Mouse (Mus musculus) forebrain, embryonic 13.5 days (tissue): ENCODE results near the gene Prmt7. TPM values are rescaled to one million over a fixed set of nuclear protein-coding genes. Genes with fewer than 3 reads are reported as not detected.

Experiments
- ATAC-seq: fragments of 200-750 bp; cut with Nextera tagmentation; 2 replicates; pipeline ENCODE4 v1.8.0; 2017
- H3K27ac ChIP-seq: fragments of 300-500 bp; sonication (generic); 2 replicates; pipeline ENCODE4 v1.5.1; 2015; ENCODE audit warnings: inconsistent platforms, mild to moderate bottlenecking, moderate library complexity
- H3K27me3 ChIP-seq: fragments of 300-500 bp; sonication (generic); 2 replicates; pipeline ENCODE4 v1.6.1; 2015; ENCODE audit warnings: mild to moderate bottlenecking, inconsistent platforms
- H3K36me3 ChIP-seq: fragments of 300-500 bp; sonication (generic); 2 replicates; pipeline ENCODE4 v1.6.1; 2015; ENCODE audit warnings: mild to moderate bottlenecking, inconsistent platforms; ENCODE audit not compliant: poor library complexity, severe bottlenecking
- H3K4me1 ChIP-seq: fragments of 300-500 bp; sonication (generic); 2 replicates; pipeline ENCODE4 v1.6.1; 2015; ENCODE audit warnings: inconsistent platforms
- H3K4me2 ChIP-seq: fragments of 300-500 bp; sonication (generic); 2 replicates; pipeline ENCODE4 v1.6.1; 2015; ENCODE audit warnings: inconsistent platforms, mild to moderate bottlenecking, moderate library complexity
- H3K4me3 ChIP-seq: fragments of 300-500 bp; sonication (generic); 2 replicates; pipeline ENCODE4 v1.5.1; 2015; ENCODE audit warnings: mild to moderate bottlenecking, inconsistent platforms
- H3K9ac ChIP-seq: fragments of 300-500 bp; sonication (generic); 2 replicates; pipeline ENCODE4 v1.6.1; 2015; ENCODE audit warnings: mild to moderate bottlenecking, inconsistent platforms
- H3K9me3 ChIP-seq: fragments of 300-500 bp; sonication (generic); replicated peaks from 2 replicates; pipeline ENCODE4 v1.6.1; 2016; ENCODE audit warnings: inconsistent platforms
- WGBS: fragments of 180-500 bp; shearing (Covaris S2); methylation state at CpG from one replicate; pipeline ENCODE4 v1.1.7; 2015; 5-methylcytosine and 5-hydroxymethylcytosine counted together
- polyA plus RNA-seq: library from polyadenylated mRNA; unstranded; fragments of >200 nt; fragmentation: Nextera tagmentation; extraction: Ambion mirVana; gene quantifications from 2 replicates; pipeline ENCODE4 v1.2.1, GENCODE M21; 2015

The Prmt7 gene
- polyA plus RNA-seq, 1 experiment from 2014 or later, result 50.4 TPM

DNA sequence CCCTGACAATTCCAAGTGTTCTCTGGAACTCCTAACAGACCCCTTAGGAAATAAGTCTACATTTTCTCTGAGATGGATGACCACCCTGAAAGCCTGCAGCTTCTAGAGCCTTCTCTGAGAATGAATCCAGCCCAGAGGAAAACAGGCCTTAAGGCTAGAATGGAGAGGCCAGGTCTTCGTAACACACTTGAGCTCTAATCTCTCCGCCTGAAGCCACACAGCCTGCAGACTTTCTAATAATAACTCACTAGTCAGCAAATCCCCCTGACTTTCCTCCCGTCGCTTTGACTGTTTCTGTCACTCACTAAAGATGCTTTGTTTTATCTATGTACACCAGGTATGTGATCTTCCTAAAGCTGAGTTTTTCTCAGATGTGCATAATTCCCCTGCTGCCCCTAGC is 60.6 kb downstream of the Prmt7 start:
- Histone ChIP-seq H3K36me3 (no peaks in the 10 kb centered on the region), H3K9me3 (no peaks in the 10 kb centered on the region), H3K27ac (peak overlapping the region; percentile 61), H3K4me1 (peaks cover 45% of the 10 kb centered on the region), H3K9ac (peak overlapping the region; percentile 22; the same call in 1 of the 2 replicates), H3K27me3 (no peaks in the 10 kb centered on the region), H3K4me2 (0 out of 2 replicates have a peak overlapping the region, but pooled peaks have one; percentile 22), H3K4me3 (no peak overlapping the region)
- ATAC-seq, result no peak
- 68% methylated on average over 4 of the region's 4 CpGs for WGBS

DNA sequence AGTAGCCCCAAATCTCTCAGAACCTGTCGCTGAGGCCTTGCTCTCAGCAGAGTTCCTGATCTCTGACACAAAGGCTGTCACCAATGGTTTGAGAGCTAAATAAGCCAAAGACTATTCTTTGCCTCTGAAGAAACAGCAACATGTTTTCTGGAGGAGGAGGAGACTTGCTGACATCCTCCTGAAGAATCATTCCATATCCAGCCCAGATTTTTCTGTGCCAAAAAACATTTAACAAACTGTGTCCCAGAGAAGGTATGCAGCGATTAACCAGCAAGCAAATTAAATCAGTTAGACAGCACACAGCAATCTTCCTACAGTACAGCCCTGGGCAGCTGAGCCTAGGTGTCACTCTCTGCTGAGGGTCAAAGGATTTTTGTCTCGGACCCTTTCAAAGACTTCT is 62.7 kb downstream of the Prmt7 start:
- Histone ChIP-seq H3K36me3 (0 out of 2 replicates have a peak, but pooled peaks cover 3% of the 10 kb centered on the region), H3K4me3 (no peak overlapping the region), H3K27ac (no peak overlapping the region), H3K27me3 (no peaks in the 10 kb centered on the region), H3K9me3 (no peaks in the 10 kb centered on the region), H3K4me1 (peaks cover 41% of the 10 kb centered on the region), H3K9ac (no peak overlapping the region), H3K4me2 (no peak overlapping the region)
- WGBS, result 86% methylated on average over 3 of the region's 3 CpGs
- no peak for ATAC-seq

DNA sequence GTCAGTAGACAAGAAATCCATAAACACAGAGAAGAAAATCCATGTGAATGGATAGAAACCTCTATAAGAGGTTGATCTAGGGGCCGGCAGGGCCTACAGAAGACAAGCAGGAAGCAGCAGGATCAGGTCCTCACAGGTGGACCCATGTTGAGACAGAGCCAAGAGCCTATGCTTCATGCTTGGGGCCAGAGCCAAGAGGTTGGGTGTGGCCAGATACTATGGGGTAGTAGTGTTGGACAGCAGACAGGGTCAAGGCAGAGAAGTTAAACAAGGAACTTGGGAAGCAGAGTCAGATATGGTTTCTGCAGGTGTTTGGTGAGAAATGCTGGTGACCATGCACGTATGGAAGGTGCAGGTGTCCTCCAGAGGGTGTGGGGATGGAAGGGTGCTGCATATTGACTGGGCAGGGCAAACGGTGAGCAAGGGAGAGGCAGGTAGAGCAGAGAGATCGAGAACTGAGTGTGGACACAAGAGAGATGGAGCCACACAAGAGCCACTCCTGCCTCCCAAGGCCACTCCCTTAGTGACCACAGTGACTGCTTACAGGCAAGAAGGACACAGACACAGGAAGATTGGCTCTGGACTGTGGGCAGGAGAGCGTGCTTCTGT is 66.1 kb downstream of the Prmt7 start:
- H3K4me3 ChIP-seq, result no peak overlapping the region
- H3K36me3 ChIP-seq, result peaks cover 14% of the 10 kb centered on the region; the same call in 1 of the 2 replicates
- H3K9ac ChIP-seq, result no peak overlapping the region
- no peaks in the 10 kb centered on the region for H3K27me3 ChIP-seq
- no peak overlapping the region for H3K27ac ChIP-seq
- no peak for ATAC-seq
- no peak overlapping the region for H3K4me2 ChIP-seq
- H3K9me3 ChIP-seq, result no peaks in the 10 kb centered on the region
- 89% methylated on average over 5 of the region's 5 CpGs for WGBS
- H3K4me1 ChIP-seq, result peaks cover 8% of the 10 kb centered on the region; the same call in 1 of the 2 replicates

DNA sequence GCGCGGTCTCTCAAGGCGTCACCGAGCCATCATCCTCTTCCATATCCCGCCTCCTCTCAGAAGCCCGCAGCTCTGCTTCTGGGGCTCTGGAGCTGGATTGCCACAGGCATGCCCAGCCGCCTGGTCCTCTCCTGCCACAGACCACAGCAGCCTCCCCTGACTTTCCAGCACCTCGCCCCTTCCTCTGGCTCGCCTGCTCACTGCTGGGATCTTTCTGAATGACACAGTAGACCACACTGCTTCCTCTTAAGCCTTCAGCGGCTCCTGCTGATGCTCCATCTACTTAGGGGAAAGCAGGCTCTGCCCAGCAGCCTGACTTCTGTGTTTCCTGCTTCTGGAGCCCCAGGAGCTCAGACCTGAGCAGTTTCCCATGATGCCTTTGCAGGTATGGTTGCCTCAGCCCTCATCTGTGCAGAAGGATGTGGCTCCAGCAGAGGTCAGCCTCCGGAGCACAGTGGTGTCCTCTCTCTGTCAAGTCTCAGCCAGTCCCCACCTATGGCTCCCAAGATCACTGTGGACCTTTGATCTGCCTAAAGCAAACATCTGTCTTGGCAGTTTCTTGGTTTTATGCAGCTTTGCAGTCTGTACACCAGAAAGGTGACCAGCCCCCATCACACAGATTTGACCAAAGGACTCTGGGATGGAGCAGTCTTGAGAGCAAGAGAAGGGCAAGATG is 67.8 kb downstream of the Prmt7 start:
- WGBS, result 82% methylated on average over 11 of the region's 11 CpGs
- Histone ChIP-seq H3K27ac (no peak overlapping the region), H3K27me3 (no peaks in the 10 kb centered on the region), H3K9ac (no peak overlapping the region), H3K9me3 (no peaks in the 10 kb centered on the region), H3K4me1 (no peaks in the 10 kb centered on the region), H3K4me3 (no peak overlapping the region), H3K36me3 (peaks cover 21% of the 10 kb centered on the region; the same call in 1 of the 2 replicates), H3K4me2 (no peak overlapping the region)
- no peak for ATAC-seq

DNA sequence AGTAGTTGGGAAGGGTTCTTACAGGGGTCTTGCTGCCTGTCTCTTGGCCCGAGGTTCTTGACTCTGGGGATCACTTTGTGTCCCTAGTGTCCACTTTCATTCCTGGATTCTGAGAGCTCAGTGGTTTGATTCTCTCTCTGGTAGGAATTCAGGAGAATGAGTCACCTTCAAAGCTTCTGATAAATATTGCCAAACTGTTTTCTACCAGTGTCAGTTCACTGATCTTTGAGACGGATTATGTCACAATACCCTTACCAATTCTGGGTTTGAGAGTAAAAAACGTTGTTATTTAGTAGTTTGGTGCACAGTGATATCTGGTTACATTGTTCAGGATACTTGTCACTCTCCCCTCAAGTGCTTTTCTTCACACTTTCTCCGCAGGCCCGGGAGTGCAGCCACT is 69.4 kb downstream of the Prmt7 start:
- Histone ChIP-seq H3K4me3 (no peak overlapping the region), H3K9ac (no peak overlapping the region), H3K27me3 (no peaks in the 10 kb centered on the region), H3K9me3 (no peaks in the 10 kb centered on the region), H3K36me3 (peaks cover 29% of the 10 kb centered on the region; the same call in 1 of the 2 replicates), H3K27ac (no peak overlapping the region), H3K4me2 (no peak overlapping the region), H3K4me1 (no peaks in the 10 kb centered on the region)
- 58% methylated on average over 5 of the region's 5 CpGs for WGBS
- no peak for ATAC-seq

DNA sequence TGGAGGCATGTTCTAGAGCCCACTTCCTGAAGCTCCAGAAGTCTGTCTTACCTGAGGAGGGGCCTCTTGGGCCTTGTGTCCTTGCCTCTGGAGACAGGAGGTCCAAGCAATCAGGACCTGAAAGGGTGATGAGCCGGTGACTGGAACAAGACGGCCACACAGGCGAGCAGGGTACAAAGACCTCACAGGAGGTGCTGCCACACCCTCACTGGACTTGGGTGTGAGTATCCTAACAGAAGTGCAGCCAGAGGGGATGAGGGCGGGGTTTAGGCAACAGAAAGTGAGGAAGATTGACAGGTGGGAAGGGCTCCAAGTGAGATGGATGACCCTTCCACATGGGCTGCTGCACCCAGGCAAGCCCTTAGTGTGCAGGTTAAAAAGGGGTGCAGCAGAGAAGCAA is 70.1 kb downstream of the Prmt7 start:
- peaks cover 32% of the 10 kb centered on the region; the same call in 1 of the 2 replicates for H3K36me3 ChIP-seq
- 54% methylated on average over 4 of the region's 4 CpGs for WGBS

DNA sequence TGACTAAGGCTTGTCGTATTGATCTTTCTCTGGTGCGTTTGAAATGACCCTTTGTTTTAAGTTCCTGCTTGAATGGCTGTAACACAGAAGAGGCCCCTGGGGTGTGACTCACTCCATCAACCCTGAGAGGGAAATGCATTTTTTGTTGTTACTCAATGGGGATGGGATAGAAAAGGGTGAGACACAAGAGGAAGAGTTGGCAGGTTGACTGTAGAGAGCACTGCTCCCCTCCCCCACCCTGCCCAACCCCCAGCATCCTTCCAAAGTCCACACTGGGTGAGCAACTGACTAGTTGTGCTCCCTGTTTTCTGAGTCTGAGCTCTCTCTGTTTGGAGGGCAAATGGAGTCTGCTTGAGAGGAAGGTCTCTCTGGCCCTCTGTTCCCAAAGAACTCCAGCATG is 76.7 kb downstream of the Prmt7 start:
- ATAC-seq, result no peak

More for the DNA sequence above, 70.1 kb downstream of the Prmt7 start:
- no peaks in the 10 kb centered on the region for H3K9me3 ChIP-seq
- H3K9ac ChIP-seq, result no peak overlapping the region
- ATAC-seq, result no peak
- no peaks in the 10 kb centered on the region for H3K27me3 ChIP-seq
- no peak overlapping the region for H3K27ac ChIP-seq
- H3K4me2 ChIP-seq, result no peak overlapping the region
- H3K4me3 ChIP-seq, result no peak overlapping the region
- no peaks in the 10 kb centered on the region for H3K4me1 ChIP-seq

DNA sequence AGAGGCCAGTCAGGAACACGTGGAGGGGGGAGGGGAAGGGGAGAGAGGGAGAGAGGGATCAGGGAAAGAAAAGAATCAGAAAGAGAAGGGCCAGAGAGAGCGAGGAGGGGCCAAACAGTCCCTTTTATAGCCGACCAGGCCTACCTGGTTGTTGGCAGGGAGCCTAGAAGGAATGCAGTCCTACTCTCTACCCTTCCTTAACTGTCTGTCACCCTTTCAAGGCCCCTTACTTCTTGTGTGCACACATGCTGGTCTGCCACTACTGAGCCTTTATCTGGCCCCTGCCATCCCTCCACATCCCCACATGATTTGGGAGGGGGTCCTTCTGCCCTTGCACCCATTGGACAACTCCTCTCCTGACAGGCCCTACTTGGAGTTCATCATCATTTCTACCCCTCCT is 78.0 kb downstream of the Prmt7 start:
- Histone ChIP-seq H3K27ac (no peak overlapping the region), H3K27me3 (no peaks in the 10 kb centered on the region), H3K9me3 (no peaks in the 10 kb centered on the region), H3K4me2 (no peak overlapping the region), H3K36me3 (peaks cover 11% of the 10 kb centered on the region; the same call in 1 of the 2 replicates), H3K4me1 (peaks cover 18% of the 10 kb centered on the region; the same call in 1 of the 2 replicates), H3K9ac (no peak overlapping the region), H3K4me3 (no peak overlapping the region)
- no peak for ATAC-seq
- 23% methylated on average over 2 of the region's 3 CpGs for WGBS

More for the DNA sequence above, 76.7 kb downstream of the Prmt7 start:
- no peaks in the 10 kb centered on the region for H3K9me3 ChIP-seq
- no peak overlapping the region for H3K9ac ChIP-seq
- no peak overlapping the region for H3K4me2 ChIP-seq
- no peak overlapping the region for H3K27ac ChIP-seq
- H3K4me3 ChIP-seq, result no peak overlapping the region
- H3K27me3 ChIP-seq, result no peaks in the 10 kb centered on the region
- H3K36me3 ChIP-seq, result peaks cover 16% of the 10 kb centered on the region; the same call in 1 of the 2 replicates
- H3K4me1 ChIP-seq, result peaks cover 12% of the 10 kb centered on the region; the same call in 1 of the 2 replicates
- WGBS, result 10% methylated on average over 2 of the region's 2 CpGs

DNA sequence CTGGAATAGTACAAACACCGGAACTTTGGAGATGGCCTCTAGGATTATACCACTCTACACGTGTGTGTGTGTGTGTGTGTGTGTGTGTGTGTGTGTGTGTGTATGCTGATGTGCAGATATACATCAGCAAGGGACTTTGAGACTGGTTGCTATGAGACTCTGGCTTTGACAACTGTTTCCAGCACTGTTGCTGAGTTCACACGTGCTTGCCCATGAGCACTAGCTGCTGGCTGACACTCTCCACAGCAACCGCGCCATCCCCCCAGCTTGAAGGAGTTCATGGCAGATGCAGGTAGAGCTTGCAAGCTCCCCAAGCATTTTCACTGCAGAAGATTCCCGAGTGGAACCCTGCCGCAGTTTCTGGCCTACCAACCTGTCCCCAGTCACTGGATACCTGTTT is 78.7 kb downstream of the Prmt7 start:
- H3K27ac ChIP-seq, result no peak overlapping the region
- 65% methylated on average over 7 of the region's 7 CpGs for WGBS
- H3K4me3 ChIP-seq, result no peak overlapping the region
- no peaks in the 10 kb centered on the region for H3K27me3 ChIP-seq
- H3K4me2 ChIP-seq, result no peak overlapping the region
- H3K9me3 ChIP-seq, result no peaks in the 10 kb centered on the region
- H3K4me1 ChIP-seq, result peaks cover 18% of the 10 kb centered on the region; the same call in 1 of the 2 replicates
- ATAC-seq, result no peak
- H3K9ac ChIP-seq, result no peak overlapping the region
- peaks cover 8% of the 10 kb centered on the region; the same call in 1 of the 2 replicates for H3K36me3 ChIP-seq

DNA sequence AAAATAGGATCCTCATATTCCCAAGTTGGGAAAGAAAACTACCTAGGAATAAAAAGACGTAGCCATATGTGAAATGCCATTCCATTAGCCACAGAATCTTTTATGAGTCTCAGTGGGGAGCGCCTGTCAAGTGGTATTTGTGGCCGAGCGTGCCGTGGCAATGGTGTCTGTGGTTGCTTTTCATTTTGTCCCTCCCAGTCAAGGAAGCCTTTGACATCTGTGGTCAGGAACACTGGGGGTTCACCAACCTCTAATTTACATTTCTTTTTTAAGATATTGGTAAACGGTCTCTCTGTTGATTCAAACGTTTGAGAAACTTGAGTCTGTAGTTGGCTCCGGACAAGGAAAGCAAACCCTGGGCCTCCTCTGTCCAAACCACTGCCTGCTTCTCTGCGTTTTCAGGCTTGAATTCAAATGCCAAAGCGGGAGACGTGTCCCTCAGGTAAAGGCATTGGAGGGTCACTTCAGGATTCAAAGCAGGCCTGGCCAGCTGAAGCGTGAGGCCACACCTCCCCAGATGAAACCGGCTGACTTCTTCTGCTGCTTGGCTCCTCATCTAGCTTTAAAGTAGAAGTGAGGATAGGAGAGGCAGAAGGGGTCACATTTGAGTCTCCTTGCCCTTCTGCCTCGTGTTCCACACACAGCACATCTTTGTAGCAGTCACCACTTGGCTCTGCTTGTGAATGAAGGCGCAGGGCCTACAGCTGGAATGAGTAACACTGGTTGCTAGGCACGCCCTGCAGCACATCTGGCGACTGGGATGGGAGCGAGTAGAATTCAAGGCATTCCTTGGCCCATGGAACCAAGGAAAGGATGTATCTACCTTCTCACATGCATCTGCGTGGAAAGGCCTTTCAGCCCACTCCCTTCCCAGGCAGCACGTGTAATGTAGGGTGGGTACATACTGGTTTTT is 82.0 kb downstream of the Prmt7 start:
- Histone ChIP-seq H3K9me3 (no peaks in the 10 kb centered on the region), H3K9ac (no peak overlapping the region), H3K4me1 (peaks cover 16% of the 10 kb centered on the region; the same call in 1 of the 2 replicates), H3K27ac (no peak overlapping the region), H3K4me3 (no peak overlapping the region), H3K36me3 (no peaks in the 10 kb centered on the region), H3K4me2 (no peak overlapping the region), H3K27me3 (no peaks in the 10 kb centered on the region)
- WGBS, result 66% methylated on average over 20 of the region's 20 CpGs
- no peak for ATAC-seq

DNA sequence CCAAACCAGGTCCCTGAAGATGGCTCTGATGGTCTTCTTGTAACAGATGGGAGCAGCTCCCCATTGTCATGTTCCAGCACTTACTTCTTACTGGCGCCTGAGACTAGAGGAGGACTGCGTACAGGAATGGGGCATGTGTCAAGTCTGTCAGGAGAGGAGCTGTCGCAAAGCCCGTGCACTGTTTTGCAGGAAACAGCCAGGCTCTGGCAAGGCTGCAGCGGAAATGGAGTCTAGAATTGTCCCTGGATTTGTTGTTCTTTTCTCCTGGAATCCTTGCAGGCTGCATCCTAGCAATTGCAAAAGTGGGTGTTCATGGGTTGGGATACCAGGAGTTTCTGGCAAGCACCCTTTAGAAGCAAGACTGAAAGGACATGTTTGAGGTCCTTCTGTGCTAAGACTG is 87.5 kb downstream of the Prmt7 start:
- no peak for ATAC-seq
- Histone ChIP-seq H3K4me1 (peaks cover 16% of the 10 kb centered on the region), H3K9me3 (no peaks in the 10 kb centered on the region), H3K4me3 (no peak overlapping the region), H3K9ac (no peak overlapping the region), H3K27ac (no peak overlapping the region), H3K27me3 (no peaks in the 10 kb centered on the region), H3K4me2 (no peak overlapping the region), H3K36me3 (peaks cover 3% of the 10 kb centered on the region; the same call in 1 of the 2 replicates)
- WGBS, result 78% methylated on average over 5 of the region's 5 CpGs

DNA sequence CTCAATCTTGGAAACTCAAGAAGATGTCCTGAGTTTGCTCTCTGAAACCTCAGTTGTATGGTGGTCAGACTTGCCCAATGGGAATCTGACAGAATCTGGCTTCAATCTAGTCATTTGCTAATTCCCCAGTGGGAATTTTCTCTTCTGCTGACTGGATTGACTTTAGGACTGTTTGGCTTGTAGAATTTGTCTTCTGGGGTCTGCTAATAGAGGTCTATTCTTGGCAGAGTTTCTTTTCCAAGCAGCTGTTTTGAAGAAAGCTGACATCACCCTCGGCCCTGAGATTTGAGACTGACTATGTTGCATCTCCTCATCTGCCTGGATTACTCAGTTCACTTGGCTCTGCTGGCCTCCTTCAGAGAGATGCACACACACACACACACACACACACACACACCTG is 88.1 kb downstream of the Prmt7 start:
- no peaks in the 10 kb centered on the region for H3K27me3 ChIP-seq
- no peak for ATAC-seq
- no peak overlapping the region for H3K4me2 ChIP-seq
- no peaks in the 10 kb centered on the region for H3K9me3 ChIP-seq
- no peak overlapping the region for H3K27ac ChIP-seq
- H3K9ac ChIP-seq, result no peak overlapping the region
- WGBS, result 74% methylated on average over 1 of the region's 1 CpGs
- no peak overlapping the region for H3K4me3 ChIP-seq
- peaks cover 3% of the 10 kb centered on the region; the same call in 1 of the 2 replicates for H3K36me3 ChIP-seq
- H3K4me1 ChIP-seq, result peaks cover 16% of the 10 kb centered on the region
